Mouse (Mus musculus): Measurements from ENCODE around the gene Pyurf.

Gene Pyurf

DNA sequence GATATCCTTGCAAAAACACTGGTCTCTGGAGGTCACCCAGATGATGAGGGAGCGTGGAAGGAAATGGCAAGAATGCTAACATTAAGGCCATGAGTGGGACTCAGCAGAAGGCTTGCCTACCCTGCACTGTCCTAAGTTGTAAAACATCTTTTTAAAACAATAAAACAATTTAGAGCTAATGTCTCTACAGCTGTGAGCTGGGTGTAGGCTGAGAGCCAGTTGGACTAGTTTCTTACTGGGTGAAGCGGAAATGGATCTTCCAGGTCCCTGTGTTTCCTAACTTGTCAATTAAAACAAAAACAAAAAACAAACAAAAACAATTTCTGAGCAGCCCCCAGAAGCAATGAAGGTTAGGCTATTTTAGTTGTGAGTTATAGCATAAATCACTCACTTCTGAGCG lies 1.2 kb upstream of the Pyurf start:
- Histone ChIP-seq H3K27me3 (ENCODE audit: insufficient read depth, low read length) (peaks cover 3% of the 10 kb centered on the region), H3K4me3 (replicated peaks; ENCODE audit: low read length) (no peak overlapping the region), H3K9me3 (ENCODE audit: low read length) (peaks cover 5% of the 10 kb centered on the region), H3K4me1 (replicated peaks; ENCODE audit: low read depth, low read length) (peaks cover 7% of the 10 kb centered on the region; the same call in 1 of the 2 replicates), H3K36me3 (ENCODE audit: insufficient read depth, low read length) (peaks cover 9% of the 10 kb centered on the region)
- TF ChIP-seq POU5F1 (IDR thresholded peaks at IDR 0.05; ENCODE audit: borderline replicate concordance, low read length) (no peak), CTCF (conservative IDR thresholded peaks at IDR 0.05; ENCODE audit: low read length) (no peak), NANOG (IDR thresholded peaks at IDR 0.05; ENCODE audit: borderline replicate concordance, low read length) (no peak)

DNA sequence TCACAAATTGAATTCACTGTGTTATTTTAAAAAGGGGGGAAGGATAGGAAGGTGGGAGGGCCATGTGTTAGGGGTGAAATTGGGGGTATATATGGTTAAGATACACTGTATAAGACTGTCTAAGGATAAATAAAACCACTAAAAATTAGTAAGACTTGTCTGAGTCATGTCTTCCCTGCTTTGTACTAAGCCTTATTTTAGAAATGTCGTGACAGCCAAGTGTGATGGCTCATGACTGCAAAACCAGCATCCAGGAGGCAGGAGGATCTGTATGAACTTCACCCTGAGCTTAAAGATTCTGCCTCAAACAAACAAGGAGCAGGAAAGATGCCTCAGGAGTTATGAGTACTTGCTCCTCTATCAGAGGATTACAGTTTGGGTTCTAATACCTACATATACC lies 7.7 kb downstream of the Pyurf start:
- Histone ChIP-seq H3K27me3 (ENCODE audit: insufficient read depth, low read length) (no peaks in the 10 kb centered on the region), H3K4me1 (replicated peaks; ENCODE audit: low read depth, low read length) (no peaks in the 10 kb centered on the region), H3K36me3 (ENCODE audit: insufficient read depth, low read length) (peaks cover 3% of the 10 kb centered on the region; the same call in 1 of the 2 replicates), H3K9me3 (ENCODE audit: low read length) (no peaks in the 10 kb centered on the region), H3K4me3 (replicated peaks; ENCODE audit: low read length) (no peak overlapping the region)
- no peak for TF ChIP-seq NANOG (IDR thresholded peaks at IDR 0.05; ENCODE audit: borderline replicate concordance, low read length)
- TF ChIP-seq POU5F1 (IDR thresholded peaks at IDR 0.05; ENCODE audit: borderline replicate concordance, low read length), result no peak
- TF ChIP-seq CTCF (conservative IDR thresholded peaks at IDR 0.05; ENCODE audit: low read length), result no peak

DNA sequence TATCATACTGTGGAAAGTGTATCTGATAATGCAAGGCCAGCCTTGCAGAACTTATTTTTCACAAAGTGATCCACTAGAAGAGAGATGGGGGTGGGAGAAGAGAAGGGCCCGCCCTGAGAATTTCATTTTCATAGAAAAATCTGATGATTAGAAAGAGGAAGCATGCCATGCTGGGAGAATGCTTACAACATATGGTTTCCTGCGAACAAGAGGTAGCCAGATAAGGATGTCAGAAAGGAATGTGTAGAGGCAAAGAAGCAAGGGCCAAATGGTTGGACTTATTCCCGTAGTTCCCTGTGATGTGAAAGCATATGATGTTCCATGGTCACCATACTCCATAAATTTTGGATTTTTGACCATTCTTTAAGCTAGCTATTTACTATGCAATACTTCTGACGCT lies 30.6 kb downstream of the Pyurf start:
- Histone ChIP-seq H3K9me3 (ENCODE audit: low read length) (no peaks in the 10 kb centered on the region), H3K36me3 (ENCODE audit: insufficient read depth, low read length) (no peaks in the 10 kb centered on the region), H3K4me1 (replicated peaks; ENCODE audit: low read depth, low read length) (no peaks in the 10 kb centered on the region), H3K4me3 (replicated peaks; ENCODE audit: low read length) (no peak overlapping the region), H3K27me3 (ENCODE audit: insufficient read depth, low read length) (no peaks in the 10 kb centered on the region)
- TF ChIP-seq NANOG (IDR thresholded peaks at IDR 0.05; ENCODE audit: borderline replicate concordance, low read length) (no peak), CTCF (conservative IDR thresholded peaks at IDR 0.05; ENCODE audit: low read length) (no peak), POU5F1 (IDR thresholded peaks at IDR 0.05; ENCODE audit: borderline replicate concordance, low read length) (no peak)

DNA sequence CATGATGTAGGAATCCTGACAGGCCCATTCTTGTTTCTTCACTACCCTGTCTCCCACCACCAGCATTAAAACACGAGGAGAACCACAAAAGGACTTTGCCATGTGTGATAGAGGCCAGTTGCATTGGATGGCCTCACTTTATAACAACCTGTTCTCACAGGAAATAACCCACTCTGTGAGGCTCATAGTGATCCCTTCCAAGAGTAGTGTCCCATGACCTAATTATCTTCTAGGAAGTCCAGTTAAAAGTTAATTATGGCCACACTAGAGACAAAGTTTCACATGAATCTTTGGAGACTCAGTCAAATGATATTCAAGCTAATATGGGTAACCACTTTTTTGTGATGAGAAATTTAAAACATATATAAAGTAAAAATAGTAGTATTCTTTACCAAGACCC lies 44.6 kb downstream of the Pyurf start:
- TF ChIP-seq CTCF (conservative IDR thresholded peaks at IDR 0.05; ENCODE audit: low read length), result no peak
- TF ChIP-seq NANOG (IDR thresholded peaks at IDR 0.05; ENCODE audit: borderline replicate concordance, low read length), result no peak
- no peak for TF ChIP-seq POU5F1 (IDR thresholded peaks at IDR 0.05; ENCODE audit: borderline replicate concordance, low read length)
- no peak overlapping the region for H3K4me3 ChIP-seq (replicated peaks; ENCODE audit: low read length)
- H3K36me3 ChIP-seq (ENCODE audit: insufficient read depth, low read length), result no peaks in the 10 kb centered on the region
- H3K4me1 ChIP-seq (replicated peaks; ENCODE audit: low read depth, low read length), result no peaks in the 10 kb centered on the region
- no peaks in the 10 kb centered on the region for H3K27me3 ChIP-seq (ENCODE audit: insufficient read depth, low read length)
- no peaks in the 10 kb centered on the region for H3K9me3 ChIP-seq (ENCODE audit: low read length)

DNA sequence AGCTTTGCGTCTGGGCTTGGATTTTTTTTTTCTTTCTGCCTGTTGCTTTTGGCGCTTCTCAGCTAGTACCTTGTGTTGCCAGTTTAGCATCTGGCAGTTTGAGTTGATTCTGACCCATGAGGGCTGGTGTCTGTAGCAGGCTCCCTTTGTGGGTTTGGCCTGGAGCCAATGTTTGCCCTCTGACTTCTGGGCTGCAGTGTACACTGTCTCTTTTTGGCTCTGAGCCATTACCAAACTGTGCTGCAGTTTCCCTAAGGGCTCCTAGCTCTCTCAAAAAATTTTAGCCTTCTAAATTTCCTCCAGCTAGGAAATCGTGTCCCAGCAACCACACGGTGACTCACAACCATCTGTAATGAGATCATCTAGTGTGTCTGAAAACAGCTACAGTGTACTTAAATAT lies 50.1 kb downstream of the Pyurf start:
- Histone ChIP-seq H3K9me3 (ENCODE audit: low read length) (no peaks in the 10 kb centered on the region), H3K4me3 (replicated peaks; ENCODE audit: low read length) (no peak overlapping the region), H3K36me3 (ENCODE audit: insufficient read depth, low read length) (no peaks in the 10 kb centered on the region), H3K4me1 (replicated peaks; ENCODE audit: low read depth, low read length) (no peaks in the 10 kb centered on the region; the same call in 1 of the 2 replicates), H3K27me3 (ENCODE audit: insufficient read depth, low read length) (no peaks in the 10 kb centered on the region)
- TF ChIP-seq CTCF (conservative IDR thresholded peaks at IDR 0.05; ENCODE audit: low read length) (no peak), POU5F1 (IDR thresholded peaks at IDR 0.05; ENCODE audit: borderline replicate concordance, low read length) (no peak), NANOG (IDR thresholded peaks at IDR 0.05; ENCODE audit: borderline replicate concordance, low read length) (no peak)

DNA sequence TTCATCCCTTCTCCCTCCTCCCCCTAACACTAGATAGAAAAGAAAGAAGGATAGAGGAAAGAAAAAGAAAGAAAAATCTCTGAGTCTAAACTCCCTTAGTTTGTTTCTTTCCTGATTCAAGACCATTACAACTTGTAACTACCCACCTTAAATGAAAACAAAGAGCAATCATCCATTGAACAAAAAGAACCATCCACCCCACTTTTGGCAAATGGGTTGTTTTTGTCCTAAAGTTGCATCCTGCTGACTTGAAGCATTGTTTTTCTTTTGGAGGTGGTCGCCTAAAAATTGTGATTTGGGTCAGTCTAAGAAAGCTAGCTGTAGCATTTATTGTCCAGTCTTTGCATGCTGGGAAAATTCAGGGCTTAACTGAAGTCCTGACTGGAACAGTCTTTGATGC lies 52.3 kb downstream of the Pyurf start:
- Histone ChIP-seq H3K4me3 (replicated peaks; ENCODE audit: low read length) (no peak overlapping the region), H3K36me3 (ENCODE audit: insufficient read depth, low read length) (no peaks in the 10 kb centered on the region), H3K9me3 (ENCODE audit: low read length) (no peaks in the 10 kb centered on the region), H3K27me3 (ENCODE audit: insufficient read depth, low read length) (no peaks in the 10 kb centered on the region), H3K4me1 (replicated peaks; ENCODE audit: low read depth, low read length) (no peaks in the 10 kb centered on the region; the same call in 1 of the 2 replicates)
- TF ChIP-seq POU5F1 (IDR thresholded peaks at IDR 0.05; ENCODE audit: borderline replicate concordance, low read length) (no peak), NANOG (IDR thresholded peaks at IDR 0.05; ENCODE audit: borderline replicate concordance, low read length) (peak; percentile 99)

Data from E14TG2a.4 (cell line).